Mouse (Mus musculus) neural tube, embryonic 11.5 days (tissue): Measurements from ENCODE around the gene Chtf18. TPM values are rescaled to one million over a fixed set of nuclear protein-coding genes. Genes with fewer than 3 reads are reported as not detected.

Experiments used
- ATAC-seq: fragments of 200-750 bp; cut with Nextera tagmentation; 2 replicates; pipeline ENCODE4 v1.8.0; 2017; ENCODE audit warnings: moderate number of reproducible peaks, mild to moderate bottlenecking, moderate TSS enrichment, moderate library complexity; ENCODE audit not compliant: insufficient read depth, low FRiP score, low TSS enrichment
- DNase-seq: peaks from one replicate; pipeline ENCODE4 v3.0.0-alpha.2; 2015; ENCODE audit warnings: low spot score
- H3K27ac ChIP-seq: fragments of 300-500 bp; sonication (generic); 2 replicates; pipeline ENCODE4 v1.5.1; 2014; ENCODE audit warnings: low read depth, mild to moderate bottlenecking, low read length
- H3K27me3 ChIP-seq: fragments of 300-500 bp; sonication (generic); 2 replicates; pipeline ENCODE4 v1.6.1; 2014; ENCODE audit warnings: mild to moderate bottlenecking, low read length, mixed read lengths; ENCODE audit not compliant: control insufficient read depth, insufficient read depth
- H3K36me3 ChIP-seq: fragments of 300-500 bp; sonication (generic); 2 replicates; pipeline ENCODE4 v1.6.1; 2014; ENCODE audit warnings: mild to moderate bottlenecking, low read length, moderate library complexity, mixed read lengths; ENCODE audit not compliant: control insufficient read depth, insufficient read depth
- H3K4me1 ChIP-seq: fragments of 300-500 bp; sonication (generic); 2 replicates; pipeline ENCODE4 v1.6.1; 2014; ENCODE audit warnings: low read length, mixed read lengths; ENCODE audit not compliant: control insufficient read depth, insufficient read depth
- H3K4me2 ChIP-seq: fragments of 300-500 bp; sonication (generic); 2 replicates; pipeline ENCODE4 v1.6.1; 2014; ENCODE audit warnings: low read depth, mild to moderate bottlenecking, moderate library complexity
- H3K4me3 ChIP-seq: fragments of 300-500 bp; sonication (generic); 2 replicates; pipeline ENCODE4 v1.5.1; 2014; ENCODE audit warnings: low read depth, low read length
- H3K9ac ChIP-seq: fragments of 300-500 bp; sonication (generic); 2 replicates; pipeline ENCODE4 v1.6.1; 2014; ENCODE audit warnings: mild to moderate bottlenecking, low read length
- H3K9me3 ChIP-seq: fragments of 300-500 bp; sonication (generic); 2 replicates; pipeline ENCODE4 v1.6.1; 2016; ENCODE audit warnings: low read length; ENCODE audit not compliant: control insufficient read depth
- WGBS: fragments of 180-500 bp; shearing (Covaris S2); extraction: QIAGEN DNeasy Blood & Tissue Kit; methylation state at CpG from one replicate; pipeline ENCODE4 v1.1.7; 2014; 5-methylcytosine and 5-hydroxymethylcytosine counted together
- polyA plus RNA-seq: library from polyadenylated mRNA; unstranded; fragments of >200 nt; fragmentation: Nextera tagmentation; extraction: Ambion mirVana; gene quantifications from 2 replicates; pipeline ENCODE4 v1.2.1, GENCODE M21; 2014

The Chtf18 gene
- polyA plus RNA-seq: 20.3 and 22.5 TPM in 2 replicates

GRCm38 (mm10) chr17:25727265-25728008, at the start of gene Chtf18, which contains the start of gene Rpusd1:
Gene Chtf18, minus strand, starts transcription at chr17:25727419.
Gene Rpusd1, plus strand, starts transcription at chr17:25727670.
- Histone ChIP-seq H3K27ac (no peak within 1 kb of the TSS), H3K4me1 (peaks cover 18% of the 10 kb centered on the region), H3K9ac (peak within 1 kb of the TSS; percentile 82), H3K9me3 (no peaks in the 10 kb centered on the region), H3K4me2 (peak within 1 kb of the TSS; percentile 92), H3K4me3 (peak within 1 kb of the TSS; percentile 64), H3K27me3 (no peaks in the 10 kb centered on the region), H3K36me3 (peaks cover 4% of the 10 kb centered on the region; the same call in 1 of the 2 replicates)
- DNase-seq (peak; percentile 99), ATAC-seq (peak; percentile 96)
- under 1% methylated on average over 37 of the region's 37 CpGs for WGBS

- Histone ChIP-seq H3K27ac (no peak overlapping the region), H3K9me3 (no peaks in the 10 kb centered on the region), H3K4me3 (no peak overlapping the region), H3K36me3 (no peaks in the 10 kb centered on the region), H3K4me1 (peaks cover 9% of the 10 kb centered on the region), H3K9ac (no peak overlapping the region), H3K4me2 (no peak overlapping the region), H3K27me3 (no peaks in the 10 kb centered on the region)
- DNase-seq (no peak), ATAC-seq (no peak)
- 82% methylated on average over 10 of the region's 10 CpGs for WGBS
Observed at GRCm38 (mm10) chr17:25775318-25776062, 48.3 kb upstream of the Chtf18 start.

GRCm38 (mm10) chr17:25773549-25774120, 46.4 kb upstream of the Chtf18 start, which contains the start of gene Narfl:
Gene Narfl, plus strand, starts transcription at chr17:25773776.
- Histone ChIP-seq H3K27ac (0 out of 2 replicates have a peak within 1 kb of the TSS, but pooled peaks have one; percentile 20), H3K4me2 (peak within 1 kb of the TSS; percentile 89), H3K36me3 (no peaks in the 10 kb centered on the region), H3K4me3 (peak within 1 kb of the TSS; percentile 74), H3K27me3 (no peaks in the 10 kb centered on the region), H3K4me1 (peaks cover 9% of the 10 kb centered on the region), H3K9ac (peak within 1 kb of the TSS; percentile 82), H3K9me3 (no peaks in the 10 kb centered on the region)
- ATAC-seq (peak; percentile 75), DNase-seq (peak; percentile 97)
- under 1% methylated on average over 37 of the region's 37 CpGs for WGBS

DNA sequence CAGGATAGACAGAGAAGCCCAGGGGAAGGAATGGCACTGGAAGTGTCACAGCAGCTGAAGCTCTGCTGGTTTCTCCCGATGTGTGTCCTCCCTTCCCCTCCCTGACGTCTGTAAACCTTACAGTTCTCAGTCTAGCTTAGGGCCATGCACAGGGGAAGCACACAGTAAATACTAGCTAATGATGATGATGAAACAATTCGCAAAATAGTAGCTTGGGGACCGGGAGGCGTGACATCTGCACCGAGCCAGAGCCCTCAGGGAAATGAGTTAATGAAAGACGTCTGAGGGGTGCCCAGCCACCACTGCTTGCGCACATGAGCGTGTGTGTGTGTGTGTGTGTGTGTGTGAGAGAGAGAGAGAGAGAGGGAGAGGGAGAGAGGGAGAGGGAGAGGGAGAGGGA, 42.1 kb upstream of the Chtf18 start:
- Histone ChIP-seq H3K27me3 (no peaks in the 10 kb centered on the region), H3K4me3 (no peak overlapping the region), H3K4me1 (peaks cover 5% of the 10 kb centered on the region), H3K9ac (no peak overlapping the region), H3K27ac (no peak overlapping the region), H3K4me2 (no peak overlapping the region), H3K9me3 (no peaks in the 10 kb centered on the region), H3K36me3 (no peaks in the 10 kb centered on the region)
- no peak for DNase-seq
- no peak for ATAC-seq
- whole genome bisulfite sequencing: 64% methylated on average over 9 of the region's 9 CpGs

- Histone ChIP-seq H3K4me2 (no peak overlapping the region), H3K36me3 (no peaks in the 10 kb centered on the region), H3K4me1 (no peaks in the 10 kb centered on the region), H3K4me3 (no peak overlapping the region), H3K9me3 (no peaks in the 10 kb centered on the region), H3K27me3 (no peaks in the 10 kb centered on the region), H3K9ac (no peak overlapping the region), H3K27ac (no peak overlapping the region)
- DNase-seq (peak; percentile 58), ATAC-seq (no peak)
- 40% methylated on average over 5 of the region's 5 CpGs for WGBS
Observed at GRCm38 (mm10) chr17:25765886-25766285, 38.7 kb upstream of the Chtf18 start.

DNA sequence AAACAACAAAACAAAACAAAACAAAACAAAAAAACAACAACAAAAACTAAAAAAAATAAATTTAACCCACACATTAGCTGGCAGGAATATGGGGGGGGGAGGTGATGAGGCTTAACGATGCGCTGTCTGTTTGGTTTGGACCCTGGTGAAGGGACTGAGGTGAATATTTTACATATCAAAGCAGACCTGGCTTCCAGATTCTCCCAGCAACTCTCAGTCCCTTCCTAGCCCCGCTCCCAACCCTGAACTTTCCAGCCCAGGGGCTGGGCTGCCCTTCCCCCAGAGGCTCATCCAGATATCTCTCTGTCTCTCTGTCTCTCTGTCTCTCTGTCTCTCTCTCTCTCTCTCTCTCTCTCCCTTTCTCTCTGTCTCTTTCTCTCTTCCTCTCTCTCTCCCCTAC, 35.4 kb upstream of the Chtf18 start:
- no peak for ATAC-seq
- no peaks in the 10 kb centered on the region for H3K36me3 ChIP-seq
- H3K9me3 ChIP-seq: no peaks in the 10 kb centered on the region
- no peak overlapping the region for H3K27ac ChIP-seq
- WGBS: 43% methylated on average over 3 of the region's 3 CpGs
- H3K4me2 ChIP-seq: no peak overlapping the region
- H3K4me1 ChIP-seq: no peaks in the 10 kb centered on the region
- H3K27me3 ChIP-seq: no peaks in the 10 kb centered on the region
- DNase-seq: no peak
- H3K4me3 ChIP-seq: no peak overlapping the region
- no peak overlapping the region for H3K9ac ChIP-seq

- Histone ChIP-seq H3K4me2 (no peak overlapping the region), H3K9me3 (no peaks in the 10 kb centered on the region), H3K27me3 (no peaks in the 10 kb centered on the region), H3K4me3 (no peak overlapping the region), H3K4me1 (no peaks in the 10 kb centered on the region), H3K27ac (no peak overlapping the region), H3K36me3 (no peaks in the 10 kb centered on the region), H3K9ac (no peak overlapping the region)
- DNase-seq (no peak), ATAC-seq (no peak)
- 65% methylated on average over 4 of the region's 4 CpGs for WGBS
Observed at GRCm38 (mm10) chr17:25761561-25761970, 34.3 kb upstream of the Chtf18 start.

- ATAC-seq: no peak
- H3K4me3 ChIP-seq: no peak overlapping the region
- WGBS: 78% methylated on average over 8 of the region's 8 CpGs
Observed at GRCm38 (mm10) chr17:25760148-25760547, 32.9 kb upstream of the Chtf18 start.

More at GRCm38 (mm10) chr17:25760148-25760547, 32.9 kb upstream of the Chtf18 start:
- Histone ChIP-seq H3K27ac (no peak overlapping the region), H3K9ac (no peak overlapping the region), H3K36me3 (no peaks in the 10 kb centered on the region), H3K4me2 (no peak overlapping the region), H3K4me1 (no peaks in the 10 kb centered on the region), H3K27me3 (no peaks in the 10 kb centered on the region), H3K9me3 (no peaks in the 10 kb centered on the region)
- DNase-seq: no peak
